Mouse (Mus musculus) bone marrow macrophage, adult 2 months (primary cell): ENCODE results near the gene BC005561. TPM values are rescaled to one million over a fixed set of nuclear protein-coding genes. Genes with fewer than 3 reads are reported as not detected.

Experiments used
- polyA plus RNA-seq: library from polyadenylated mRNA; stranded (reverse); fragments of >200 nt; gene quantifications from 2 replicates; pipeline ENCODE4 v1.2.4, GENCODE M21; 2012; ENCODE audit not compliant: missing spikeins, insufficient read depth, insufficient read length

The BC005561 gene
- polyA plus RNA-seq, 1 experiment: 3.9 TPM

Other genes with a start within 250 kb of the BC005561 start
- not detected in 2 replicates for gene Ibsp, start 209.2 kb upstream of the BC005561 start, polyA plus RNA-seq
- gene Mepe, start 183.0 kb upstream of the BC005561 start, polyA plus RNA-seq: not detected in 2 replicates
- gene Spp1, start 73.2 kb upstream of the BC005561 start, polyA plus RNA-seq: 514 and 522 TPM in 2 replicates
- 17.8 and 20.7 TPM in 2 replicates for gene Pkd2, start 48.9 kb upstream of the BC005561 start, polyA plus RNA-seq